Mouse (Mus musculus) heart, postnatal 36 days (tissue): ENCODE measurements around the gene Qsox2. TPM values are rescaled to one million over a fixed set of nuclear protein-coding genes. Genes with fewer than 3 reads are reported as not detected.

Experiments used
- DNase-seq, 2 experiments: peaks; one replicate each; pipeline ENCODE4 v3.0.0; 2021 to 2022
- intact Hi-C: fragments of 180-260 bp; cut with DNase I; formaldehyde crosslinking; loops from one replicate; pipeline ENCODE4 v1.15.1; 2025
- total RNA-seq, 2 experiments: library from RNA; stranded (reverse); gene quantifications; 2 replicates each; pipeline ENCODE4 v1.2.3; 2021

The Qsox2 gene
- total RNA-seq, 2 experiments from 2014 or later, result 19.0 to 19.7 TPM

DNA sequence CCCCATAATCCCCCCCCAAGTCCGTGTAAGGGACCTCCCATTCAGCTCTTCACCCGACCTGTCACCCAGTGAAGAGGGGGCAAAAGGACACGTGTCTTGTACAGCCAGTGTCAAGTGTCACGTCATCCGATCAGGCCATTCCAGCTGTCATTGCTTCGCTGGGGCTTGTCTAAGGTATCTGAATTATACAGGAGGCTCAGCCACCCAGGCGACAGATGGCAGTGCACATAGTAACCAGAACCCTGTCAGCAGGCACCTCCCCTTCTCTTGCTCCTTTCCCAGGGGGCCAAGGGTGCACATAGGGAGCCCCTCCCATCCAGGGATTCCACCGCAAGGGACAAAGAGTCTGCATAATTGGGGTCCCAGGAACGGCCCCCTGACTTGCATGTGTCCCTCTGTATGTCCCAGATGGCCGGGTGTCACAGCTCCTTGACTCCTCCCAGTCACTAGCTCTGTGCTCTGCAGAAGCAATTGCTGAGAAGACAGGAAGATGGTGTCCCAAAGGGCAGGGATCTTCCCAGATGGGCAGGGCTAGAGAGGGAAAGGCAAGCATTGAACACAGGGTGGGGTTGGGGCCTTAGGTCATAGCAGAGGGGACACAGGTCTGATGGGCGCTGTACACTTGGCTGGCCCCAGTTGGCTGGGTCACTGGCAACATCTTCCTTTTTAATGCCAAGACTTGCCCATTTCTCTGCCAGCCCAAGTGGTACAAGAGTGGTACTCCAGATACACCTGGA is 68.3 kb downstream of the Qsox2 start:
- DNase-seq, result no peak
- intact Hi-C loops, result no loop called here

DNA sequence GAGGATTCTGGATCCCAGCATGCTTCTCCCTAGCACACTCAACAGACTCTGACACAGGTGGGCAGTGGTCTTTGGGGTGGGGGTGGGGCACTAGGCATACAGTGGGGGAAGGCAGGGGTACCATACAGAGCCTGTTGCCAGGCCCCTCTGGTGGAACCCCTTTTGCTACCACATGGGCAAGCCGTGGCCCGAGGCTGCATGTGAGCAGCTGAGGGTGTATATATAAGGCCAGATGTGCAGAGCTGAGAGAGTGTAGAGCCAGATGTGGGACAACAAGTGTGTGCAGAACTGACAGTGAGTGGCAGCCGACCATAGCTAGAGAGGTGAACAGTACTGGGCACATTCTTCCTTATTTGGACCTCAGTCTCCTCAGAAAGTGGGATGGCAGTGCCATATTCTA is 70.4 kb downstream of the Qsox2 start:
- intact Hi-C loops, result no loop called here
- no peak for DNase-seq

Other genes starting within 250 kb of the Qsox2 start
- gene Ubac1, start 215.8 kb downstream of the Qsox2 start, total RNA-seq, result 10 to 100 TPM; 84.8 to 97.5 TPM
- gene Nacc2, start 114.3 kb downstream of the Qsox2 start, total RNA-seq, result 10 to 100 TPM; 23.4 to 25.3 TPM
- gene Lhx3, start 29.2 kb downstream of the Qsox2 start, total RNA-seq, result not detected
- under 1 TPM; 0.03 to 0.08 TPM for gene Ccdc187, start 57.0 kb upstream of the Qsox2 start, total RNA-seq
- 100 to 1,000 TPM; 208 to 243 TPM for gene Gpsm1, start 78.0 kb upstream of the Qsox2 start, total RNA-seq
- 10 to 100 TPM; 21.1 to 21.4 TPM for gene Dnlz, start 114.6 kb upstream of the Qsox2 start, total RNA-seq
- gene Card9, start 123.4 kb upstream of the Qsox2 start, total RNA-seq, result 1 to 10 TPM; 1.4 to 1.5 TPM
- gene Snapc4, start 143.1 kb upstream of the Qsox2 start, total RNA-seq, result 1 to 10 TPM; 8.5 to 9.3 TPM
- 10 to 100 TPM; 43.4 to 48.2 TPM for gene Entr1, start 151.8 kb upstream of the Qsox2 start, total RNA-seq
- gene Pmpca, start 151.8 kb upstream of the Qsox2 start, total RNA-seq, result 100 to 1,000 TPM; 137 to 154 TPM
- gene Inpp5e, start 171.7 kb upstream of the Qsox2 start, total RNA-seq, result 10 to 100 TPM; 13.8 to 15.4 TPM
- 10 to 100 TPM; 36.9 to 39.1 TPM for gene Sec16a, start 207.7 kb upstream of the Qsox2 start, total RNA-seq